Comparison of ENCODE assay signal across 8 mouse cellular contexts in the genomic region with DNA sequence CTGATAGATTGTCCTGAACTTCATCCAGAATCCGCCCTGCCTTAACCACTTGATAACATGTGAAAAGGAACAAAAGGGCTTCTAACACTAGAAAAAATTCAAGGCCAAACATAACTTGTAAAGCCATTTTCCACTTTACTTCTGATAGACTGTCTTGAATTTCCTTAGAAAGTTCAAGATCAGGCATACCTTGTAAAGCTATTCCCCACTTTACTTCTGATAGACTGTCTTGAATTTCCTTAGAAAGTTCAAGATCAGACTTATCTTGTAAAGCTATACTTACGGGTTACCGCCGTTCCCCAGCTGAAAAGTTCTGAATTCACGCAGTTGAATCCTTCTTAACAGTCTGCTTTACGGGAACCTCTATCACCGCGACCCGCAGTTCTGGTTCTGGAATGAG.
DNase-seq lines count a peak whose midpoint lies in the region.

No protein-coding gene starts in this region.

- DNase-seq in T-cell, adult 2 months (ENCODE audit: low spot score), result peak; percentile 14
- peak; percentile 11 to 49 for DNase-seq in frontal cortex, adult 2 months (ENCODE audit: extremely low spot score in 1 of 2, low spot score in 1 of 2)
- peak; percentile 75 for DNase-seq in heart, adult 8-10 months (ENCODE audit: low spot score)
- DNase-seq in kidney, adult 8-10 months, result peak; percentile 0 to 39
- peak; percentile 1 to 6 for DNase-seq in layer of hippocampus, postnatal 10 days (ENCODE audit: low spot score in 2 of 2)
- DNase-seq in lung, postnatal 14 days, result peak; percentile 0
- peak; percentile 0 for DNase-seq in right cerebral cortex, postnatal 36 days (ENCODE audit: low spot score in 2 of 2)
- DNase-seq in thymus, postnatal 25 days, result peak; percentile 0

Comparison
In these comparisons a context has a peak if more than half of its experiments do, and no peak if none do; other contexts are left out.
1. Peak in every context shown above with its lines: DNase-seq.
2. DNase-seq: peak in every context shown above with its lines; median percentile 75 in heart, adult 8-10 months; 30 in frontal cortex, adult 2 months; 20 in kidney, adult 8-10 months; 14 in T-cell, adult 2 months; 4 in layer of hippocampus, postnatal 10 days; 0 in lung, postnatal 14 days; 0 in right cerebral cortex, postnatal 36 days; 0 in thymus, postnatal 25 days.